Comparison of ENCODE assay signal across 11 mouse cellular contexts in the genomic region with DNA sequence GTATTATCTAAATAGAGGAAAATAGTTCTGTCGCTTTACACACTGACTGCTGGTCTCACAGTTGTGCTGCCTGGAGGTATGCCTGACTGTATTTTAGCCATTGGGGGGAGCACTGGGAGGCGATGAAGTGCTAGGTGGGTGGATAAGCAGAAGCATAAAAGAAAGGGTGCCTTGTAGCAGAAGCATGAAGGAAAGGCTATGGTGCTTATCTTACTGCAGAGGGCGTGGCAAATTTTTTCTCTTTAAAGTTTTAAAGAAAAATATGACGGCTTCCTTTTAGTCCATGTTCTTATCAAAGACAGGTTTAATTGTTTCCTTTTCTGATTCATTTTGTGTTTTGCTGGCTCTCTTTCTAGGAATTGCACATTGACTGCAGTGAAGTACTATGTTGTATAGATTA.
A peak's percentile ranks its signal among the peaks of the same experiment; 100 is the strongest.
DNase-seq lines count a peak whose midpoint lies in the region; ATAC-seq and TF ChIP-seq lines count a peak whose summit lies in the region.
"Had no signal": no experiment of that assay in that cellular context is flagged by ENCODE, and none has a peak within 500 bp of the region (broad histone marks: within the 10 kb centered on the region; RNA-seq: fewer than 3 reads in every experiment).

No protein-coding gene starts in this region.

- H3K4me1 ChIP-seq in heart, adult 2 months (ENCODE audit: control insufficient read depth, insufficient read depth, low read length): peaks cover 1% of the 10 kb centered on the region
- H3K4me1 ChIP-seq in liver, embryonic 14.5 days (replicated peaks; ENCODE audit: control insufficient read depth in 2 of 2, insufficient read depth in 2 of 2, low read length in 1 of 2): peaks cover 0 to 7% of the 10 kb centered on the region in 2 experiments; a peak in 2 of 4 replicates

- H3K4me3 ChIP-seq in heart, adult 2 months: no peak overlapping the region
- H3K4me3 ChIP-seq in liver, embryonic 14.5 days (ENCODE audit: insufficient read depth in 1 of 2, low read depth in 2 of 2, low read length in 2 of 2): no peak overlapping the region
- H3K4me3 ChIP-seq: embryonic facial prominence, embryonic 13.5 days; midbrain, embryonic 12.5 days had no signal

- WGBS in heart, adult 2 months: 48% methylated on average over 4 of the region's 4 CpGs
- WGBS in liver, embryonic 14.5 days (ENCODE audit: insufficient replicate concordance): 11% methylated on average over 4 of the region's 4 CpGs

- H3K79me2 ChIP-seq in heart, adult 2 months (replicated peaks; ENCODE audit: control insufficient read depth, insufficient read depth, low read length): no peaks in the 10 kb centered on the region

- ATAC-seq in liver, embryonic 14.5 days (ENCODE audit: insufficient read depth): peak; percentile 57; the same call in 1 of the 2 replicates

- H3K4me2 ChIP-seq in liver, embryonic 14.5 days (ENCODE audit: low read depth): no peak overlapping the region
- H3K4me2 ChIP-seq: embryonic facial prominence, embryonic 13.5 days had no signal

- H3K27me3 ChIP-seq in heart, adult 2 months (ENCODE audit: control insufficient read depth, insufficient read depth, low read length): no peaks in the 10 kb centered on the region
- H3K27me3 ChIP-seq in liver, embryonic 14.5 days (ENCODE audit: control insufficient read depth, insufficient read depth, low read length): no peaks in the 10 kb centered on the region
- H3K27me3 ChIP-seq: embryonic facial prominence, embryonic 13.5 days; midbrain, embryonic 12.5 days had no signal

- H3K36me3 ChIP-seq in heart, adult 2 months (ENCODE audit: control insufficient read depth, insufficient read depth, low read length): peaks cover 2% of the 10 kb centered on the region; the same call in 1 of the 2 replicates
- no peaks in the 10 kb centered on the region for H3K36me3 ChIP-seq in liver, embryonic 14.5 days (replicated peaks; ENCODE audit: control insufficient read depth, insufficient read depth, low read depth)
- H3K36me3 ChIP-seq: embryonic facial prominence, embryonic 13.5 days; midbrain, embryonic 12.5 days had no signal

- no peak for TF ChIP-seq EP300 in heart, adult 2 months (IDR thresholded peaks at IDR 0.05; ENCODE audit: insufficient read depth, low read depth, low read length)
- no peak for TF ChIP-seq EP300 in liver, embryonic 14.5 days (IDR thresholded peaks at IDR 0.05; ENCODE audit: low read depth)

- TF ChIP-seq POLR2A in heart, adult 2 months (IDR thresholded peaks at IDR 0.05; ENCODE audit: insufficient read depth, low read depth, low read length): no peak

- H3K9me3 ChIP-seq in liver, embryonic 14.5 days (ENCODE audit: control insufficient read depth, low read length): no peaks in the 10 kb centered on the region
- H3K9me3 ChIP-seq: embryonic facial prominence, embryonic 13.5 days; midbrain, embryonic 12.5 days had no signal

- no peak overlapping the region for H3K27ac ChIP-seq in heart, adult 2 months
- H3K27ac ChIP-seq in liver, embryonic 14.5 days: no peak overlapping the region
- H3K27ac ChIP-seq: embryonic facial prominence, embryonic 13.5 days had no signal

- intact Hi-C loops in heart, adult 2 months (cut with DNase I): no loop called here
- intact Hi-C loops in gastrocnemius, postnatal 36 days (cut with DNase I): no loop called here

- H3K9ac ChIP-seq in heart, adult 2 months (ENCODE audit: low read depth, low read length): no peak overlapping the region
- no peak overlapping the region for H3K9ac ChIP-seq in liver, embryonic 14.5 days (replicated peaks)
- H3K9ac ChIP-seq: embryonic facial prominence, embryonic 13.5 days; midbrain, embryonic 12.5 days had no signal

- TF ChIP-seq CTCF in heart, adult 2 months (IDR thresholded peaks at IDR 0.05): no peak
- TF ChIP-seq CTCF in liver, embryonic 14.5 days (IDR thresholded peaks at IDR 0.05; ENCODE audit: low read depth): peak; percentile 33; the same call in 1 of the 2 replicates

- peak; percentile 64 for DNase-seq in heart, adult 11 months
- no peak for DNase-seq in heart, adult 2 months
- peak; percentile 7 for DNase-seq in A20 (ENCODE audit: low read depth, low spot score)
- peak; percentile 38 for DNase-seq in cerebellum, adult 8-10 months
- peak; percentile 31 to 37 (median 36) for DNase-seq in liver, embryonic 14.5 days (ENCODE audit: low read depth in 3 of 3, low spot score in 3 of 3)
- DNase-seq in gastrocnemius, postnatal 36 days: no peak
- DNase-seq in heart, adult 9 months (ENCODE audit: low spot score in 2 of 2): no peak
- DNase-seq in urinary bladder, postnatal 36 days (ENCODE audit: low spot score in 2 of 2): no peak
- DNase-seq: adrenal gland, postnatal 14 days had no signal

Comparison
In these comparisons a context has a peak if more than half of its experiments do, and no peak if none do; other contexts are left out.
1. DNase-seq: peak in heart, adult 11 months (single experiment), A20 (single experiment), cerebellum, adult 8-10 months (single experiment) and liver, embryonic 14.5 days (3 of 3); none in heart, adult 2 months (0 of 2), gastrocnemius, postnatal 36 days (0 of 2), heart, adult 9 months (0 of 2) and urinary bladder, postnatal 36 days (0 of 2).